ENCODE assay signal across 9 mouse cellular contexts in the genomic region with DNA sequence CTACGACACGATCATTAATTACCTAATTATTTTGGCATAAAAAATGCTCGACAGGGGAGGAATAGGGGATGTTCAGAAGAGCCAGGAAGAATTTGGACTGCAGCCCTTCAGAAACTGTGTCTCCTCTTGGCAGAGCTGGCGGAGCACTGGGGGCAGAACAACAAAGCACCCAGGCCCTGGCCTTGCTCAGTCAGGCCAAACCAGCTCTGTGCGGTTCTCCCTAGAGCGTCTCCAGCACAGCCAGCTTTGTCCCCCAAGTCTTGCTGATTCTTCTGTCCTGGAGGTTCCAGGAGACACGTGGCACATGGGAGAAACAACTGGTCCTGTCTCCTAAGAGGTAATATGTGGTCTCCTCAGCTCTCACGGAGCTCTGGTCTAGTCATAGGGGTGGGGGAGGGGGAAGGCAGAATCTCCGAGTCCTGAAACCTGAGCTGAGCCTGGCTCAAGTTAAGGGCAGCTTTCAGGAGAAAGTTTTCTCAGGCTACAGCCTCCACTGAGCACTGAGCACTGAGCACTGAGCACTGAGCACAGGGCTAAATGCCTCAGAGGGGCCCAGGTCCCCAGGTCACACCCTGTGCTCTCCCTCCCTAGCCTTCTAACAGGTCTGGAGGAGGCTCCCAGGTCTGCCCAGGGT. TPM values are rescaled to one million over a fixed set of nuclear protein-coding genes. Genes with fewer than 3 reads are reported as not detected.
DNase-seq lines count a peak whose midpoint lies in the region; ATAC-seq and TF ChIP-seq lines count a peak whose summit lies in the region.
"Had no signal": no experiment of that assay in that cellular context is flagged by ENCODE, and none has a peak within 500 bp of the region (broad histone marks: within the 10 kb centered on the region; RNA-seq: fewer than 3 reads in every experiment).

No protein-coding gene starts in this region.

- peaks cover 30% of the 10 kb centered on the region for H3K4me1 ChIP-seq in embryonic facial prominence, embryonic 14.5 days (ENCODE audit: control insufficient read depth, insufficient read depth, low read length)
- peaks cover 11% of the 10 kb centered on the region for H3K4me1 ChIP-seq in kidney, adult 2 months (ENCODE audit: control insufficient read depth, insufficient read depth, low read length)
- peaks cover 35% of the 10 kb centered on the region for H3K4me1 ChIP-seq in midbrain, postnatal 0 days (ENCODE audit: insufficient read depth, low read length)

- 28% methylated on average over 9 of the region's 9 CpGs for WGBS in embryonic facial prominence, embryonic 14.5 days
- WGBS in kidney, adult 2 months: 18% methylated on average over 9 of the region's 9 CpGs
- 41% methylated on average over 9 of the region's 9 CpGs for WGBS in midbrain, postnatal 0 days

- DNase-seq in layer of hippocampus, adult 9-11 months: peak; percentile 48
- no peak for DNase-seq in layer of hippocampus, adult 11-12 months (ENCODE audit: low spot score)
- DNase-seq in embryonic facial prominence, embryonic 14.5 days (ENCODE audit: low spot score): peak; percentile 69
- peak; percentile 73 for DNase-seq in kidney, adult 2 months
- DNase-seq in midbrain, postnatal 0 days (ENCODE audit: low spot score): peak; percentile 68
- no peak for DNase-seq in cerebellum, adult 9-10 months
- DNase-seq in adrenal gland, adult 18-20 months (ENCODE audit: low spot score in 2 of 2): no peak
- no peak for DNase-seq in heart, postnatal 36 days

- H3K4me2 ChIP-seq in embryonic facial prominence, embryonic 14.5 days (ENCODE audit: low read depth, low read length): 0 out of 2 replicates have a peak overlapping the region, but pooled peaks have one; percentile 2
- H3K4me2 ChIP-seq in midbrain, postnatal 0 days (ENCODE audit: low read depth, low read length, poor library complexity, severe bottlenecking): no peak overlapping the region

- H3K9ac ChIP-seq in embryonic facial prominence, embryonic 14.5 days (ENCODE audit: low read depth, low read length): no peak overlapping the region
- H3K9ac ChIP-seq in midbrain, postnatal 0 days (replicated peaks; ENCODE audit: low read length, poor library complexity, severe bottlenecking): no peak overlapping the region; the same call in 1 of the 2 replicates

- H3K36me3 ChIP-seq in embryonic facial prominence, embryonic 14.5 days (ENCODE audit: control insufficient read depth, insufficient read depth, low read length): no peaks in the 10 kb centered on the region
- no peaks in the 10 kb centered on the region for H3K36me3 ChIP-seq in kidney, adult 2 months (ENCODE audit: control insufficient read depth, insufficient read depth, low read length)
- H3K36me3 ChIP-seq in midbrain, postnatal 0 days (ENCODE audit: insufficient read depth, low read length): no peaks in the 10 kb centered on the region; the same call in 1 of the 2 replicates

- ATAC-seq in embryonic facial prominence, embryonic 14.5 days (ENCODE audit: low read depth): peak; percentile 41
- peak; percentile 42; the same call in 1 of the 2 replicates for ATAC-seq in midbrain, postnatal 0 days (ENCODE audit: low FRiP score)
- ATAC-seq: Patski had no signal

- TF ChIP-seq POLR2A in kidney, adult 2 months (IDR thresholded peaks at IDR 0.05; ENCODE audit: low read depth, low read length): no peak

- no peak for TF ChIP-seq CTCF in kidney, adult 2 months (conservative IDR thresholded peaks at IDR 0.05; ENCODE audit: insufficient read depth, insufficient read length, low read depth, low read length)
- TF ChIP-seq CTCF in midbrain, postnatal 0 days (IDR thresholded peaks at IDR 0.05): no peak

- H3K27me3 ChIP-seq in embryonic facial prominence, embryonic 14.5 days (replicated peaks; ENCODE audit: control insufficient read depth, insufficient read depth, low read length): no peaks in the 10 kb centered on the region
- no peaks in the 10 kb centered on the region for H3K27me3 ChIP-seq in kidney, adult 2 months (replicated peaks; ENCODE audit: control insufficient read depth, insufficient read depth, low read length)
- H3K27me3 ChIP-seq in midbrain, postnatal 0 days (ENCODE audit: insufficient read depth, low read length): no peaks in the 10 kb centered on the region
- H3K27me3 ChIP-seq: Patski had no signal

- H3K4me3 ChIP-seq in embryonic facial prominence, embryonic 14.5 days (ENCODE audit: low read depth, low read length): no peak overlapping the region
- H3K4me3 ChIP-seq in kidney, adult 2 months (ENCODE audit: insufficient read depth, low read depth, low read length): no peak overlapping the region
- no peak overlapping the region for H3K4me3 ChIP-seq in midbrain, postnatal 0 days (ENCODE audit: low read depth, low read length)

- peak overlapping the region; percentile 39; the same call in 1 of the 2 replicates for H3K27ac ChIP-seq in embryonic facial prominence, embryonic 14.5 days (replicated peaks; ENCODE audit: low read depth, low read length)
- no peak overlapping the region for H3K27ac ChIP-seq in kidney, adult 2 months (ENCODE audit: insufficient read depth, low read depth, low read length)
- peak overlapping the region; percentile 28 for H3K27ac ChIP-seq in midbrain, postnatal 0 days (ENCODE audit: low read depth, low read length)

- intact Hi-C loops in heart, postnatal 36 days (cut with DNase I): no loop called here

- H3K9me3 ChIP-seq in embryonic facial prominence, embryonic 14.5 days (ENCODE audit: control insufficient read depth, low read length): no peaks in the 10 kb centered on the region
- H3K9me3 ChIP-seq in midbrain, postnatal 0 days (ENCODE audit: low read length): no peaks in the 10 kb centered on the region

RNA-seq across cellular contexts. Expression of a gene that starts 43.2 kb away (rescaled TPM):
- polyA plus RNA-seq in embryonic facial prominence, embryonic 14.5 days (2014; fragmentation: Nextera tagmentation; extraction: Ambion mirVana): 16.7 and 18.0 TPM in 2 replicates
- 6.0 and 7.1 TPM in 2 replicates for polyA plus RNA-seq in kidney, adult 2 months (2012; rRNA removed)
- 99.1 and 109 TPM in 2 replicates for total RNA-seq in midbrain, postnatal 0 days (2014; rRNA removed)
- 37.3 and 46.5 TPM in 2 replicates for polyA plus RNA-seq in midbrain, postnatal 0 days (2015; fragmentation: Nextera tagmentation; extraction: Ambion mirVana)
- 10 to 100 TPM; 11.2 to 15.3 TPM for total RNA-seq in adrenal gland, adult 18-20 months (2021)
- 10 to 100 TPM; 18.6 to 20.8 TPM for total RNA-seq in heart, postnatal 36 days (2021)

Comparison
In these comparisons a context has a peak if more than half of its experiments do, and no peak if none do; other contexts are left out.
1. DNase-seq: peak in layer of hippocampus, adult 9-11 months (single experiment), embryonic facial prominence, embryonic 14.5 days (single experiment), kidney, adult 2 months (single experiment) and midbrain, postnatal 0 days (single experiment); none in layer of hippocampus, adult 11-12 months (single experiment), cerebellum, adult 9-10 months (single experiment), adrenal gland, adult 18-20 months (0 of 2) and heart, postnatal 36 days (0 of 2).